1 mouse cellular context compared by ENCODE assay signal in genomic region chr16:33966538-33967282, GRCm38 (mm10).
A peak's percentile ranks its signal among the peaks of the same experiment; 100 is the strongest.
TF ChIP-seq lines count a peak whose summit lies in the region.

Gene Umps (minus strand): TSS chr16:33967038.

TF ChIP-seq in CH12.LX, 34 proteins besides CTCF, POLR2A, EP300 and RAD21 (continued from another document):
- TF ChIP-seq PAX5 (IDR thresholded peaks at IDR 0.05; ENCODE audit: low read length) (no peak), ZMIZ1 (IDR thresholded peaks at IDR 0.05; ENCODE audit: low read depth, low read length) (peak; percentile 96), RCOR1 (conservative IDR thresholded peaks at IDR 0.05; ENCODE audit: low read depth, low read length) (no peak; the same call in 1 of the 2 replicates), MAZ (IDR thresholded peaks at IDR 0.05; ENCODE audit: low read depth, low read length) (peak; percentile 65; the same call in 1 of the 2 replicates), USF2 (conservative IDR thresholded peaks at IDR 0.05; ENCODE audit: low read depth, low read length) (no peak), IRF4 (IDR thresholded peaks at IDR 0.05; ENCODE audit: low read depth, low read length) (no peak; the same call in 1 of the 2 replicates), CHD2 (IDR thresholded peaks at IDR 0.05; ENCODE audit: low read length) (peak; percentile 78), NELFE (IDR thresholded peaks at IDR 0.05; ENCODE audit: low read depth, low read length) (peak; percentile 91), SMC3 (IDR thresholded peaks at IDR 0.05; ENCODE audit: low read depth, low read length) (no peak), NRF1 (IDR thresholded peaks at IDR 0.05; ENCODE audit: low read depth, low read length) (peak; percentile 31; the same call in 1 of the 2 replicates), HCFC1 (IDR thresholded peaks at IDR 0.05; ENCODE audit: low read depth, low read length) (peak; percentile 81), JUND (conservative IDR thresholded peaks at IDR 0.05; ENCODE audit: low read depth, low read length) (no peak), ZC3H11A (IDR thresholded peaks at IDR 0.05; ENCODE audit: low read depth, low read length) (no peak), MEF2A (IDR thresholded peaks at IDR 0.05; ENCODE audit: borderline replicate concordance, low read depth, low read length) (peak; percentile 54), TCF12 (IDR thresholded peaks at IDR 0.05; ENCODE audit: low read depth, low read length) (peak; percentile 96), JUN (IDR thresholded peaks at IDR 0.05; ENCODE audit: insufficient read depth, low read depth, low read length) (no peak), SIN3A (IDR thresholded peaks at IDR 0.05; ENCODE audit: low read length) (peak; percentile 92), ELF1 (IDR thresholded peaks at IDR 0.05; ENCODE audit: low read depth, low read length) (peak; percentile 93), KAT2A (IDR thresholded peaks at IDR 0.05; ENCODE audit: insufficient replicate concordance, low read length) (peak; percentile 79; the same call in 1 of the 2 replicates), MXI1 (IDR thresholded peaks at IDR 0.05; ENCODE audit: low read depth, low read length) (peak; percentile 98), MAX (IDR thresholded peaks at IDR 0.05; ENCODE audit: low read length) (peak; percentile 87), ZKSCAN1 (IDR thresholded peaks at IDR 0.05; ENCODE audit: borderline replicate concordance, low read depth, low read length) (no peak), CHD1 (IDR thresholded peaks at IDR 0.05; ENCODE audit: low read depth, low read length) (peak; percentile 89; the same call in 1 of the 2 replicates), TBP (conservative IDR thresholded peaks at IDR 0.05; ENCODE audit: low read depth, low read length) (peak; percentile 77; the same call in 1 of the 2 replicates), UBTF (IDR thresholded peaks at IDR 0.05; ENCODE audit: low read depth, low read length) (no peak), POLR2AphosphoS2 (IDR thresholded peaks at IDR 0.05; ENCODE audit: low read depth, low read length) (peak; percentile 90)
TF ChIP-seq in CH12.LX: peak in this region for 21.
